Mouse (Mus musculus) hindbrain, embryonic 12.5 days (tissue): ENCODE data around the gene 1700017B05Rik. TPM values are rescaled to one million over a fixed set of nuclear protein-coding genes. Genes with fewer than 3 reads are reported as not detected.
"Not testable (repeated sequence)": the region's sequence is repeated elsewhere in the genome, so short reads cannot be mapped to it uniquely, and the experiment has no call there.

Experiments used
- ATAC-seq: fragments of 200-750 bp; cut with Nextera tagmentation; 2 replicates; pipeline ENCODE4 v1.8.0; 2017; ENCODE audit warnings: moderate TSS enrichment; ENCODE audit not compliant: low FRiP score
- H3K27ac ChIP-seq: fragments of 300-500 bp; sonication (generic); 2 replicates; pipeline ENCODE4 v1.5.1; 2016; ENCODE audit warnings: mild to moderate bottlenecking
- H3K27me3 ChIP-seq: fragments of 300-500 bp; sonication (generic); 2 replicates; pipeline ENCODE4 v1.6.1; 2016; ENCODE audit warnings: mild to moderate bottlenecking
- H3K36me3 ChIP-seq: fragments of 300-500 bp; sonication (generic); 2 replicates; pipeline ENCODE4 v1.6.1; 2016; ENCODE audit warnings: mild to moderate bottlenecking
- H3K4me1 ChIP-seq: fragments of 300-500 bp; sonication (generic); 2 replicates; pipeline ENCODE4 v1.6.1; 2016
- H3K4me2 ChIP-seq: fragments of 300-500 bp; sonication (generic); replicated peaks from 2 replicates; pipeline ENCODE4 v1.6.1; 2016; ENCODE audit warnings: mild to moderate bottlenecking
- H3K4me3 ChIP-seq: fragments of 300-500 bp; sonication (generic); 2 replicates; pipeline ENCODE4 v1.5.1; 2016; ENCODE audit warnings: mild to moderate bottlenecking
- H3K9ac ChIP-seq: fragments of 300-500 bp; sonication (generic); 2 replicates; pipeline ENCODE4 v1.6.1; 2016; ENCODE audit warnings: mild to moderate bottlenecking, moderate library complexity
- H3K9me3 ChIP-seq: fragments of 300-500 bp; sonication (generic); replicated peaks from 2 replicates; pipeline ENCODE4 v1.6.1; 2016; ENCODE audit warnings: mild to moderate bottlenecking
- WGBS: fragments of 180-500 bp; shearing (Covaris S2); methylation state at CpG from one replicate; pipeline ENCODE4 v1.1.7; 2016; 5-methylcytosine and 5-hydroxymethylcytosine counted together
- polyA plus RNA-seq: library from polyadenylated mRNA; unstranded; fragments of >200 nt; fragmentation: Nextera tagmentation; extraction: Ambion mirVana; gene quantifications from 2 replicates; pipeline ENCODE4 v1.2.1, GENCODE M21; 2016

The 1700017B05Rik gene
- polyA plus RNA-seq, 1 experiment from 2014 or later, result 8.1 TPM

DNA sequence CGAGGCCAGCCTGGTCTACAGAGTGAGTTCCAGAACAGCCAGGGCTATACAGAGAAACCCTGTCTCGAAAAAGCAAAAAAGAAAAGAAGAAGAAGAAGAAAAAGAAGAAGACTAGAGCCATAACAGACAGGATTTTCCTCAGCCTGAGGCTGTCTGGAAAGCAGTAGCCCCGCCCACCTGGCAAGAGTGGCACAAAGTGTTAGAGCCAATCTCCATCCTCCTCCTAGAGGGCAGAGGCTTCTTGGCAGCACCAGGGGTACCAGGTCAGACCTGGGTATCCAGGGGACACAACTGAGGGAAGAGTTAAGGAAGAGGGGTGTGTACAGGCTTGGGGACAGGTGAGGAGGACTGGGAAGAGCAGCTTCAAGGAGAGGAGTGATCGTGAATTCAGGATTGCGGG, 24.7 kb downstream of the 1700017B05Rik start:
- ATAC-seq, result no peak
- 77% methylated on average over 5 of the region's 5 CpGs for WGBS

DNA sequence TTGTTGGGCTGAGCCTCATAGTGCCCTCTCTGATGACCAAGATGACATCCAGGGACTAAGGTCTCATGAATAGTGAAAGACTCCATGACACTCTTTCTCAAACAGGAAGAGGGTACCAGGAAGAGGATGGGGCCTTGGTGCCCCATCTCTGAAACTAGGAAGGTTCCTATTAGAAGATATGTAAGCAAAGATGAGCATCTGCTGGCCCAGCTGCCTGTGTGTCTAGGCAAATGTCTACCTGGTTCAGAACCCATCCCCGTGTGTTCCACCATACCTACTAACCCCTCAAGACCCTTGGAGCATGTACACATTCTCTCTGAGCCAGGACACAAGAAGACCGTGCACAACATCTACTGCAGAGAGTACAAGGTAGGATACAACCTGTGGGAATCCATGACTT, 26.2 kb downstream of the 1700017B05Rik start, which contains the start of gene Trcg1:
TSS of gene Trcg1 (plus strand) at position 301 of the 400 bp plus-strand sequence.
- Histone ChIP-seq H3K9ac (no peak within 1 kb of the TSS), H3K4me3 (no peak within 1 kb of the TSS), H3K27ac (no peak within 1 kb of the TSS), H3K4me1 (no peaks in the 10 kb centered on the region), H3K4me2 (no peak within 1 kb of the TSS), H3K9me3 (no peaks in the 10 kb centered on the region), H3K27me3 (no peaks in the 10 kb centered on the region), H3K36me3 (no peaks in the 10 kb centered on the region)
- WGBS, result 79% methylated on average over 2 of the region's 2 CpGs
- no peak for ATAC-seq

More for the DNA sequence above, 24.7 kb downstream of the 1700017B05Rik start:
- Histone ChIP-seq H3K4me1 (no peaks in the 10 kb centered on the region), H3K36me3 (no peaks in the 10 kb centered on the region), H3K9ac (no peak overlapping the region), H3K27me3 (no peaks in the 10 kb centered on the region), H3K27ac (no peak overlapping the region), H3K9me3 (no peaks in the 10 kb centered on the region), H3K4me3 (no peak overlapping the region), H3K4me2 (no peak overlapping the region)

DNA sequence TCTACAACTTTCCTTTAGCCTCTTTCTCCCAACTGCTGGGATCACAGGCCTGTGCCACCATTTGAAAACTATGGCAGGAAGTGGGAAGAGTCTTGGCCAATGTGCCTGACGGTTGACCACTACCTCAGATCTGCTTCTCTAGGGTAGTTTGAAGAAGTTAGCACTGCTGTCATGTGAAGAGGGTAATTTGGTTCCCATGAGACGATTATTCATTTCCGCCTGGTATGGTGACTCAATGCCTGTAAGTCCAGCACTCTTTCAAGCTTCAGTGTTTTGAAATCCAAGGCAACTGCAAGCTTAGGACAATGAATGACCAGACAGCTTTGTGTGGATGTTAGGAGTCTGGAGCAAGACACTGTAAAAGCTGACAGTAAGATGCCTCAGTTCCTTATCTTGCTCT, 28.6 kb downstream of the 1700017B05Rik start:
- no peak for ATAC-seq
- no peak overlapping the region for H3K27ac ChIP-seq
- no peaks in the 10 kb centered on the region for H3K9me3 ChIP-seq
- no peak overlapping the region for H3K4me2 ChIP-seq
- H3K4me1 ChIP-seq, result peaks cover 3% of the 10 kb centered on the region; the same call in 1 of the 2 replicates
- H3K4me3 ChIP-seq, result no peak overlapping the region
- no peak overlapping the region for H3K9ac ChIP-seq
- no peaks in the 10 kb centered on the region for H3K36me3 ChIP-seq
- WGBS, result 87% methylated on average over 3 of the region's 3 CpGs
- H3K27me3 ChIP-seq, result no peaks in the 10 kb centered on the region

DNA sequence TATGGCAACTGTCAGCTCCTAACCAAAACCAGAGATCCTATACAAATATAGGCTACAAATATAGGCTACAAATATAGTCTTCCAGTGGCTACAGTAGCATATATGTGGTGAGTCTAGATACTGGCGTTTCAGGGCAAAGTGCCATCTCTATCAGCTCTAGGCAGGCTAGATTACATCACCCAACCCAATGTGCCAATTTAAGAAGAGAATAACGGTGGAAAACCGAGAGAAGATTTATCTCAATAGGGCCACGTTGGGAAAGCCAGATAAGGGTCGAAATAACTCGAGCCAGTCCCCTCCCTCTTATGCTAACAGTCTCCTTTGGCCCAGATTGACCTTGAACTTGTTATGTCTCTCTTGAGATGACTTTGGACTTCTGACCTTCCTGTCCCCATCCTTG, 29.3 kb downstream of the 1700017B05Rik start:
- Histone ChIP-seq H3K27ac (no peak overlapping the region), H3K4me2 (no peak overlapping the region), H3K27me3 (peaks cover under 1% of the 10 kb centered on the region; the same call in 1 of the 2 replicates), H3K9ac (no peak overlapping the region), H3K4me1 (peaks cover 3% of the 10 kb centered on the region; the same call in 1 of the 2 replicates), H3K4me3 (no peak overlapping the region), H3K9me3 (no peaks in the 10 kb centered on the region), H3K36me3 (no peaks in the 10 kb centered on the region)
- WGBS, result 90% methylated on average over 6 of the region's 6 CpGs
- ATAC-seq, result no peak

DNA sequence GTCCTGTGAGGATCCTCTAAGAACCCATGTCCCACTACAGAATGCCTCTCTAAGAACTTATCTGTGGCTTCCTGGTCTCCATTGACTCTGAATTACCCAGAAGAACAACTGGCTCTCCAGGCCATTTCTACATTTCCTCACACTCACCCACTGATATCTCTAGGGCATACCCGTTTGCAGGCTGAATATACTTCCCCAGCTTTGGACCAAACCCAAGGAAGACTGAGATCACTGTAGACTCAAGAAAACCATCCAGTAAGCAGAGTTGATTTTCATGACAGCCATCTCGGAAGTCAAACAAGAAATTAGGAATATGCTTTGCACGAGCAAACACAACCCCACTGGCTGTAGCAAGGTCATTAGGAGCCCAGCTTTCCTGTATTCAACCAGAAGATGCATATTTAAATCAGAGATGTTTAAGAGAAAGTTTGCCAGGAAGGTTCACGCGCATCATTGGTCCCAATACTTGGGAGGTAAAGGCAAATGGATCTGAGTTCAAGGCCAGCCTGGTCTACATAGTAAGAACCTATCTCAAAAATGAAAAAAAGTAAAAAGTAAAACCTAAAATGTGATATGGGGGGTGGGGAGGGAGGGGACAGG, 30.0 kb downstream of the 1700017B05Rik start:
- no peaks in the 10 kb centered on the region for H3K9me3 ChIP-seq
- H3K4me1 ChIP-seq, result peaks cover 3% of the 10 kb centered on the region; the same call in 1 of the 2 replicates
- peaks cover 3% of the 10 kb centered on the region; the same call in 1 of the 2 replicates for H3K27me3 ChIP-seq
- 89% methylated on average over 5 of the region's 5 CpGs for WGBS
- no peak for ATAC-seq
- H3K36me3 ChIP-seq, result no peaks in the 10 kb centered on the region
- H3K27ac ChIP-seq, result no peak overlapping the region
- no peak overlapping the region for H3K9ac ChIP-seq
- H3K4me3 ChIP-seq, result no peak overlapping the region
- H3K4me2 ChIP-seq, result no peak overlapping the region

DNA sequence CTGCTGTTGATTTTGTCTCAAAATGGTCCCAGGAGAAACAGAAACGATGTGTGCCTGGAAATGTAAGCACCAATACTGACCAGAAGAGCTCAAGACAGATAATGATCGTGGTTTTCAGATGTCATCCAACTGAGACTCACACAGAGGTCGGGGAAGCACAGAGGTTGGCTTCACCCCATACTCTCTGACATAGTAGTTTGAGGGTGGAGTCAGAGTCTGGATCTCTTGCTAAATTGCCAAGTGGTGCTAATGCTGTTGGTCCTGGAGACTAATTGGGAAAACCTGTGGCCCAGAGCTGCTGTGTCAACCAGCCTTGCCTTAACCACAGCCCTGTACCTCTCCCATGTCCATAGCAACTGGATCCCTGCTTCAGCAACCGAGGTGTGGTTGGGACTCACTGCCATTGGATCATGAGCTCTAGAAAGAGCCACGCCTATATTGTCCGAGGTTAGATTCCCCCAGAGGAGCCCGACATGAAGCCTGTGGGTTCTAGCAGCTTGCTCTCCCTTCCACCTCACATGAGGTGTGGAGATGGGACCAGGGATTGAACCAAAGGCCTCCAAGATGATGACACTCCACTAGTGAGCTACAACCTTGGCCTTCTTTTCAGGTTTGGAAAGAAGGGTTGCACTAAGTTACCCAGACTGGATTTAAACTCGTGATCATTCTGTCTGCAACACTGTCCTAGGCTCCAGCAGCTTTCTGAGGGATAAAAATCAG, 30.7 kb downstream of the 1700017B05Rik start:
- Histone ChIP-seq H3K4me3 (no peak overlapping the region), H3K4me2 (no peak overlapping the region), H3K9ac (no peak overlapping the region), H3K4me1 (peaks cover 3% of the 10 kb centered on the region; the same call in 1 of the 2 replicates), H3K36me3 (no peaks in the 10 kb centered on the region), H3K27ac (no peak overlapping the region), H3K27me3 (peaks cover 3% of the 10 kb centered on the region; the same call in 1 of the 2 replicates), H3K9me3 (no peaks in the 10 kb centered on the region)
- WGBS, result 78% methylated on average over 8 of the region's 8 CpGs
- no peak for ATAC-seq

DNA sequence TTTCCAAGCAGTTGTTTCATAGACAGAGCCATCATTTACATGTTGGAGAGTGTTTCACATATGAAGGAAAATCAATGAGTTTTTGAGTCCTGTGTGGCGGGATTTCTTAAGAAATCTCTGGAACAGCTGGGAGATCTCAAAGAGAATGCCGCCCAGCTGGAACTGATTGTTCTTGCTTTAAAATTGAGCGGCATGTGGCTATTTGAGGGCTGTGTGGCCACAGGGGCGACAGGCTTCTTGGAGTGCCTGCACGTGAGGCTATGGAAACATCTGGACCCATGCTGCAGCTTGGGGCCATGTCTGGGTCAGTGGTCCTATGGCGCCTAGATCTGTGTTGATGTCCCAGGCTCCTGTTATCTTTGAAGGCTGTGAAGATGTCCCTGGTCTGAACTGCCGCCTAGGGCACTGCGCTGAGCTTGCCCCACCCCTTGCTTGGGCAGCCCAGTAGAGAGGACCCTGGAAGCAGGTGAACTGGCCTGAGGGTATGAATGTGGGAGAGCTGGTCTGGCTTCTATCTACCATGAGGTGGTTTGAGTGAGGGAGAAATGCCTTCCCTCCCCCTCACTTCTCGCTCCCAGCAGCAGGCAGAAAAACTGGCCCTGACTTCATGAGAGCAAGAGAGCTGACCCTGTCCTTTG, 32.1 kb downstream of the 1700017B05Rik start:
- 70% methylated on average over 9 of the region's 9 CpGs for WGBS
- H3K4me2 ChIP-seq, result no peak overlapping the region
- no peak for ATAC-seq

DNA sequence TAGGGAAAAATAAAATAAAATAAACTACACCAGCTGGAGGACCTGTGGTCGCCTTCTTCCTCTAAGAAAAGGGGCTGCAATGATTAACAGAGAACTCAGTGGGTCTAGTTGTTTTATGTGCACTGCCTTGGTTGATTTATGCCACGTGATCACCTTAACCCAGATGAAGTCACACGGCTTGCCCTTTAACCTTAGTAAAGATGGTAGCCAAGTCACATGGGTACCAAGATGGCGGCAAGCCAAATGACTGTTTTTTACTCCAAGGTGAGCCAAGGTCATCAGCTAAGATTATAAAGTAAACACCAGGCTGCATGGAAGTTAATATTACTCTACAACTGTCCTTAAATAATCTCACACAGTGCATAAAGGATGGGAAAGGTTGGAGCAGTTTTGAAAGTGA, 32.7 kb downstream of the 1700017B05Rik start:
- no peaks in the 10 kb centered on the region for H3K9me3 ChIP-seq
- no peak for ATAC-seq

More for the DNA sequence above, 32.1 kb downstream of the 1700017B05Rik start:
- Histone ChIP-seq H3K36me3 (no peaks in the 10 kb centered on the region), H3K9me3 (no peaks in the 10 kb centered on the region), H3K4me3 (no peak overlapping the region), H3K27me3 (peaks cover 3% of the 10 kb centered on the region; the same call in 1 of the 2 replicates), H3K9ac (no peak overlapping the region), H3K27ac (no peak overlapping the region), H3K4me1 (peaks cover 3% of the 10 kb centered on the region; the same call in 1 of the 2 replicates)

DNA sequence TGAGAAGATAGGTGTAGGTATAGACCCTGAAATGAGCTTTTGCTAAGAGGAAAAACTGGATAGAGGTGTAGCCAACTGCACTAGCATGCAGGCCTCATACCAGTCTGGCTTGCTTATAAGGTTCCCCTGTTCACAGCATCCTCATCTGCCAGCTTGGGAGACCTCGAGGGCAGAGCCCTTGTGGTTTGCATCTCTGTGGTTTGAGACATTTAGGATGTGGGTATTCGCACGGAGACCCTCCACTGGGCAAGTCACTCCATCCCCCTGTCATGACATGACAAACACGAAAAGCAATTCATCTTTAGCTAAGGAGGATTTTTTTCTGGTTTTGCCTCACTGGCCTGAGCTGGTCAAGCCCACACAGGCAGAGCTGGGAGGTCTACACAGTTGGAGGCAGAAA, 34.2 kb downstream of the 1700017B05Rik start:
- Histone ChIP-seq H3K4me3 (no peak overlapping the region), H3K4me2 (no peak overlapping the region), H3K4me1 (peaks cover 3% of the 10 kb centered on the region; the same call in 1 of the 2 replicates), H3K27me3 (peaks cover 3% of the 10 kb centered on the region; the same call in 1 of the 2 replicates), H3K9me3 (no peaks in the 10 kb centered on the region), H3K27ac (no peak overlapping the region), H3K36me3 (no peaks in the 10 kb centered on the region), H3K9ac (no peak overlapping the region)
- ATAC-seq, result no peak
- 68% methylated on average over 4 of the region's 4 CpGs for WGBS

More for the DNA sequence above, 32.7 kb downstream of the 1700017B05Rik start:
- Histone ChIP-seq H3K27me3 (peaks cover 3% of the 10 kb centered on the region; the same call in 1 of the 2 replicates), H3K4me2 (no peak overlapping the region), H3K4me1 (peaks cover 3% of the 10 kb centered on the region; the same call in 1 of the 2 replicates), H3K9ac (no peak overlapping the region), H3K4me3 (no peak overlapping the region), H3K27ac (no peak overlapping the region), H3K36me3 (no peaks in the 10 kb centered on the region)
- WGBS, result 79% methylated on average over 4 of the region's 4 CpGs

DNA sequence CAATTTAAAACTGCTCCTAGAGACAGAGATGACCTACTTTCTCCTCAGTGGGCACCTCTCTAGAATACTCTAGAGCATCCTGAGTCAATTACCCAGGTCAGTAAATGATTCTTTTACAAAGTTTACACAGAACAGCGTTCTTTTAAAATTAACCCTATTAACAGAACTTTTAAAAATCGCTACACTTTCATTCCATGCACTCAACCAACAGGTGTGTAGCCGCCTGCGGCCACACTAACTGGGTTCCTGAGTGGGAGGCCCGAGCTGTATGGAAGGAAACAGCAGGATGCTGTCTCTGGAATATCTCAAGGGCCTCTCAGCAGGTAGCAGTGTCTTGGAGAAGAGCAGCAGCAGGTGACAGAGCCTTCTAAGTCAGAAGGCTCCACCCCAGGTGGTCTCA, 35.2 kb downstream of the 1700017B05Rik start:
- H3K27ac ChIP-seq, result no peak overlapping the region
- no peak overlapping the region for H3K9ac ChIP-seq
- H3K4me3 ChIP-seq, result no peak overlapping the region
- no peak overlapping the region for H3K4me2 ChIP-seq
- no peak for ATAC-seq
- peaks cover 3% of the 10 kb centered on the region; the same call in 1 of the 2 replicates for H3K27me3 ChIP-seq
- no peaks in the 10 kb centered on the region for H3K36me3 ChIP-seq
- 67% methylated on average over 5 of the region's 5 CpGs for WGBS
- peaks cover 3% of the 10 kb centered on the region; the same call in 1 of the 2 replicates for H3K4me1 ChIP-seq
- no peaks in the 10 kb centered on the region for H3K9me3 ChIP-seq

DNA sequence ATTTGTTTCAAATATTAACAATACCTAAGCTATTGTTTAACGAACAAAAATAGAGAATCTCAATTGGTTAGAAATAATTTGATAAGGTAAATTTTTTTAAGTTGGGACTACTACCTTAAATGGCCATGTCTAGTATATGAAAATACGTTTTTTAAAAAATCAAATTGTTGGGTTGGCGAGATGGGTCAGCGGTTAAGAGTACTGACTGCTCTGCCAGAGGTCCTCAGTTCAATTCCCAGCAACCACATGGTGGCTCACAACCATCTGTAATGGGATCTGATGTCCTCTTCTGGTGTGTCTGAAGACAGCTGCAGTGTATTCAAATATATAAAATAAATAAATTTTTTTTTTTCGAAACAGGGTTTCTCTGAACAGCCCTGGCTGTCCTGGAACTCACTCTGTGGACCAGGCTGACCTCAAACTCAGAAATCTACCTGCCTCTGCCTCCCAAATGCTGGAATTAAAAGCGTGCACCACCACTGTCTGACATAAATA, 35.7 kb downstream of the 1700017B05Rik start:
- H3K36me3 ChIP-seq, H3K27ac ChIP-seq, H3K4me2 ChIP-seq, H3K9ac ChIP-seq, H3K27me3 ChIP-seq, H3K4me1 ChIP-seq, H3K4me3 ChIP-seq, ATAC-seq, H3K9me3 ChIP-seq: not testable (repeated sequence)
- 88% methylated on average over 6 of the region's 6 CpGs for WGBS
